Mouse (Mus musculus) MEL (cell line): ENCODE measurements around the gene Cacna1h. TPM values are rescaled to one million over a fixed set of nuclear protein-coding genes. Genes with fewer than 3 reads are reported as not detected.

Source experiments
- DNase-seq: peaks from one replicate; pipeline ENCODE4 v3.0.0; 2011; ENCODE audit warnings: low read depth, low spot score
- H3K27ac ChIP-seq: 2 replicates; pipeline ENCODE4 v1.5.1; 2012; ENCODE audit warnings: low read depth, mild to moderate bottlenecking, control low read depth, low read length, moderate library complexity; ENCODE audit not compliant: control insufficient read depth
- H3K27me3 ChIP-seq, 2 experiments: fragments of 150-350 bp in 1 of 2; sonication (generic) in 1 of 2; 2 replicates each; pipeline ENCODE4 v1.6.1; 2012; ENCODE audit warnings: low read length in 2 of 2, mild to moderate bottlenecking in 2 of 2, improper control_type of control experiment in 1 of 2, moderate library complexity in 1 of 2; ENCODE audit not compliant: insufficient read depth in 2 of 2, control insufficient read depth in 1 of 2
- H3K36me3 ChIP-seq, 2 experiments: 2 replicates each; pipeline ENCODE4 v1.6.1; 2012 to 2014; ENCODE audit warnings: low read length in 2 of 2, improper control_type of control experiment in 1 of 2, inconsistent platforms in 1 of 2, mild to moderate bottlenecking in 1 of 2; ENCODE audit not compliant: insufficient read depth in 2 of 2, control insufficient read depth in 1 of 2
- H3K4me1 ChIP-seq, 2 experiments: fragments of 150-350 bp in 1 of 2; sonication (generic) in 1 of 2; 2 replicates each; pipeline ENCODE4 v1.6.1; 2012; ENCODE audit warnings: low read length in 2 of 2, improper control_type of control experiment in 1 of 2, mild to moderate bottlenecking in 1 of 2; ENCODE audit not compliant: insufficient read depth in 2 of 2, control insufficient read depth in 1 of 2
- H3K4me3 ChIP-seq, 2 experiments: fragments of 150-350 bp in 1 of 2; sonication (generic) in 1 of 2; 2 replicates each; pipeline ENCODE4 v1.5.1; 2012; ENCODE audit warnings: low read depth in 2 of 2, low read length in 2 of 2, mild to moderate bottlenecking in 2 of 2, moderate library complexity in 2 of 2, control low read depth in 1 of 2, improper control_type of control experiment in 1 of 2; ENCODE audit not compliant: control insufficient read depth in 1 of 2, insufficient read depth in 1 of 2
- H3K79me2 ChIP-seq: 2 replicates; pipeline ENCODE4 v1.6.1; 2012; ENCODE audit warnings: mild to moderate bottlenecking, low read length, moderate library complexity; ENCODE audit not compliant: control insufficient read depth, poor library complexity, insufficient read depth
- H3K9ac ChIP-seq: 2 replicates; pipeline ENCODE4 v1.6.1; 2012; ENCODE audit warnings: low read depth, mild to moderate bottlenecking, control low read depth, low read length, moderate library complexity; ENCODE audit not compliant: control insufficient read depth, poor library complexity, severe bottlenecking
- H3K9me3 ChIP-seq: fragments of 150-350 bp; sonication (generic); replicated peaks from 2 replicates; pipeline ENCODE4 v1.6.1; 2012; ENCODE audit warnings: mild to moderate bottlenecking, low read length, improper control_type of control experiment, moderate library complexity; ENCODE audit not compliant: insufficient read depth
- BHLHE40 ChIP-seq: IDR thresholded peaks from 2 replicates; pipeline ENCODE4 v1.6.1; 2012; ENCODE audit warnings: low read depth, mild to moderate bottlenecking, inconsistent platforms, low read length, improper control_type of control experiment, borderline replicate concordance
- CHD2 ChIP-seq: IDR thresholded peaks from 2 replicates; pipeline ENCODE4 v1.6.1; 2011; ENCODE audit warnings: low read length, improper control_type of control experiment
- ETS1 ChIP-seq: IDR thresholded peaks from 2 replicates; pipeline ENCODE4 v1.6.1; 2012; ENCODE audit warnings: low read depth, mild to moderate bottlenecking, inconsistent platforms, low read length, improper control_type of control experiment, moderate library complexity
- HCFC1 ChIP-seq: IDR thresholded peaks from 2 replicates; pipeline ENCODE4 v1.6.1; 2012; ENCODE audit warnings: low read depth, mild to moderate bottlenecking, inconsistent platforms, low read length, improper control_type of control experiment, moderate library complexity
- MAZ ChIP-seq: IDR thresholded peaks from 2 replicates; pipeline ENCODE4 v1.6.1; 2012; ENCODE audit warnings: low read depth, mild to moderate bottlenecking, inconsistent platforms, low read length, improper control_type of control experiment
- MEF2A ChIP-seq: IDR thresholded peaks from 2 replicates; pipeline ENCODE4 v1.6.1; 2014; ENCODE audit warnings: low read depth, mild to moderate bottlenecking, inconsistent platforms, low read length, improper control_type of control experiment; ENCODE audit not compliant: poor library complexity, insufficient replicate concordance, severe bottlenecking; ENCODE audit errors: extremely low read depth
- MYB ChIP-seq: IDR thresholded peaks from 2 replicates; pipeline ENCODE4 v1.6.1; 2011; ENCODE audit warnings: mild to moderate bottlenecking, low read depth, low read length, improper control_type of control experiment
- POLR2A ChIP-seq, 2 experiments: IDR thresholded peaks; 2 replicates each; pipeline ENCODE4 v1.6.1; 2011 to 2012; ENCODE audit warnings: low read length in 2 of 2, mild to moderate bottlenecking in 2 of 2, control low read depth in 1 of 2, improper control_type of control experiment in 1 of 2, low read depth in 1 of 2, moderate library complexity in 1 of 2; ENCODE audit not compliant: control insufficient read depth in 1 of 2, insufficient read depth in 1 of 2, poor library complexity in 1 of 2
- POLR2AphosphoS2 ChIP-seq: IDR thresholded peaks from 2 replicates; pipeline ENCODE4 v1.6.1; 2011; ENCODE audit warnings: low read length, improper control_type of control experiment
- POLR2AphosphoS5 ChIP-seq: IDR thresholded peaks from 2 replicates; pipeline ENCODE4 v1.6.1; 2012; ENCODE audit warnings: low read depth, borderline replicate concordance, mild to moderate bottlenecking, inconsistent platforms, low read length, moderate library complexity, mixed read lengths
- RCOR1 ChIP-seq: IDR thresholded peaks from 2 replicates; pipeline ENCODE4 v1.6.1; 2012; ENCODE audit warnings: low read depth, mild to moderate bottlenecking, inconsistent platforms, low read length, improper control_type of control experiment
- SIN3A ChIP-seq: IDR thresholded peaks from 2 replicates; pipeline ENCODE4 v1.6.1; 2012; ENCODE audit warnings: low read length, improper control_type of control experiment, inconsistent platforms
- SMC3 ChIP-seq: IDR thresholded peaks from 2 replicates; pipeline ENCODE4 v1.6.1; 2011; ENCODE audit warnings: low read depth, low read length, improper control_type of control experiment
- TAL1 ChIP-seq: IDR thresholded peaks from 2 replicates; pipeline ENCODE4 v1.6.1; 2012; ENCODE audit warnings: mild to moderate bottlenecking, inconsistent platforms, low read length, moderate library complexity, mixed read lengths
- TBP ChIP-seq: IDR thresholded peaks from 2 replicates; pipeline ENCODE4 v1.8.0; 2011; ENCODE audit warnings: low read depth, low read length, improper control_type of control experiment
- TCF12 ChIP-seq: IDR thresholded peaks from 2 replicates; pipeline ENCODE4 v1.6.1; 2014; ENCODE audit warnings: low read depth, mild to moderate bottlenecking, inconsistent platforms, low read length, improper control_type of control experiment, moderate library complexity
- USF1 ChIP-seq: IDR thresholded peaks from 2 replicates; pipeline ENCODE4 v1.6.1; 2014; ENCODE audit warnings: low read depth, mild to moderate bottlenecking, inconsistent platforms, low read length, improper control_type of control experiment, moderate library complexity
- ZC3H11A ChIP-seq: IDR thresholded peaks from 2 replicates; pipeline ENCODE4 v1.6.1; 2012; ENCODE audit warnings: low read depth, mild to moderate bottlenecking, inconsistent platforms, low read length, improper control_type of control experiment
- ZKSCAN1 ChIP-seq: IDR thresholded peaks from 2 replicates; pipeline ENCODE4 v1.6.1; 2012; ENCODE audit warnings: low read depth, mild to moderate bottlenecking, inconsistent platforms, low read length, improper control_type of control experiment, moderate library complexity
- ZMIZ1 ChIP-seq: IDR thresholded peaks from 2 replicates; pipeline ENCODE4 v1.6.1; 2012; ENCODE audit warnings: low read depth, mild to moderate bottlenecking, inconsistent platforms, low read length, improper control_type of control experiment, moderate library complexity
- polyA plus RNA-seq, 2 experiments: library from polyadenylated mRNA; stranded (reverse) in 1 of 2; unstranded in 1 of 2; fragments of >175 nt in 1 of 2; fragments of >200 nt in 1 of 2; gene quantifications; 2 replicates each; pipeline versions ENCODE4 v1.2.1 to v1.2.4; 2012; ENCODE audit warnings: low replicate concordance in 2 of 2, low read depth in 1 of 2; ENCODE audit not compliant: insufficient read length in 2 of 2, insufficient read depth in 1 of 2, missing spikeins in 1 of 2
- total RNA-seq: library from RNA; depleted of rRNA; stranded (reverse); fragments of 300-350 nt; gene quantifications from 2 replicates; pipeline ENCODE4 v1.2.3, GENCODE M21; 2012

Cacna1h gene
- total and polyA plus RNA-seq, 3 experiments, result 0.25 to 0.31 TPM; not detected in 1

- no peaks in the 10 kb centered on the region for H3K36me3 ChIP-seq
- H3K4me3 ChIP-seq, result no peak overlapping the region
- TF ChIP-seq MEF2A, result no peak
- TF ChIP-seq ETS1, result no peak
- TF ChIP-seq ZMIZ1, result no peak
- no peak for TF ChIP-seq CHD2
- no peak for TF ChIP-seq POLR2AphosphoS2
- TF ChIP-seq POLR2A (IDR thresholded peaks at IDR 0.05; ENCODE audit: control insufficient read depth in 1 of 2, insufficient read depth in 1 of 2, low read depth in 1 of 2, low read length in 2 of 2, poor library complexity in 1 of 2), result no peak
- no peak for TF ChIP-seq MYB
- no peak overlapping the region for H3K27ac ChIP-seq
- H3K9me3 ChIP-seq, result no peaks in the 10 kb centered on the region
- no peak for DNase-seq
- no peaks in the 10 kb centered on the region for H3K4me1 ChIP-seq
- H3K79me2 ChIP-seq, result no peaks in the 10 kb centered on the region
- H3K27me3 ChIP-seq, result peaks cover 4 to 5% of the 10 kb centered on the region in 2 experiments
- H3K9ac ChIP-seq, result no peak overlapping the region
Observed at GRCm38 (mm10) chr17:25445841-25446240, 12.3 kb upstream of the Cacna1h start.

GRCm38 (mm10) chr17:25445074-25445473 is 11.5 kb upstream of the Cacna1h start:
- Histone ChIP-seq H3K4me1 (no peaks in the 10 kb centered on the region), H3K27me3 (peaks cover 4 to 7% of the 10 kb centered on the region in 2 experiments), H3K27ac (no peak overlapping the region), H3K79me2 (no peaks in the 10 kb centered on the region), H3K9me3 (no peaks in the 10 kb centered on the region), H3K4me3 (no peak overlapping the region), H3K9ac (no peak overlapping the region), H3K36me3 (no peaks in the 10 kb centered on the region)
- no peak for DNase-seq
- TF ChIP-seq BHLHE40 (no peak), MAZ (no peak), TBP (no peak), ZKSCAN1 (no peak), POLR2AphosphoS5 (no peak), SMC3 (no peak), MYB (no peak), MEF2A (no peak), TAL1 (no peak), RCOR1 (no peak), POLR2AphosphoS2 (no peak), USF1 (no peak), TCF12 (no peak), ZC3H11A (no peak), SIN3A (no peak), HCFC1 (no peak)
